Mouse (Mus musculus) lung, postnatal 14 days (tissue): Measurements from ENCODE around the gene Erg.
A peak's percentile ranks its signal among the peaks of the same experiment; 100 is the strongest.

Source experiments
- DNase-seq: peaks from one replicate; pipeline ENCODE4 v3.0.0; 2021

Erg gene

DNA sequence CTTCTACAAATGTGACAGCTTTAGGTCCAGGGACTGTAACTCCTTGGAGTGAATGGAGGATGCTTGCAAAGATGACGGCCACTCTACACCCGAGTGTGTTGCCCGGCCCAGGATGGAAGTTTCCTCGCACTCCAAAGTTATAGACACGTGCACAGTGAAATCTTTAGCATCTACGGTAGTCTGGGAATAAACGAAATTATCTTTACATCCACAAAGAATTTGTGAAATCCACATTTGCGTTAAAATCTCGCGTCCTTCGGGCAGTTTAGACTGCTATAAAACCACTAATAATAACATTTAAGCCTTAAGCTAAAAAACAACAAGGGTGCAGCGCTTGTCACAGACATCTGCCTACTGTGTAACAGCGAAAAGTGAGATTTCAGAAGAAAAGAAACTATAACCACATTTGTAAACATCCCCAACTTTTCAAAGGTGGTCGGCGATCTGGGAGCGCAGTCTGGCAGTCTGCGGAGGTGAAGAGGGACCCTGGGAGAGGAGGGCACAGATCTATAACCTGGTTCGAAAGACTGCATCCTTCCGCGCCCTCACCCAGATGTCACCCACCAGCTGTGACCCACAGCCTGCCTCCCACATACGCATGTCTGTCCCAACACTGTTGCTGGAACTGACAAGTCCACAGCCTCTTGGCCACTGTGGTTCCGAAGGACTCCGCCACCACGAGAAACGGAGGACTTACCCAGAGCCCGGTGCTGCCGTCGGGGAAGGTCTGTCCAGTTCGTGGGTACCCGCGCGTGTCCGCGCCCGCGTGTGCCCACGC is 1.5 kb downstream of the Erg start:
- DNase-seq, result no peak

DNA sequence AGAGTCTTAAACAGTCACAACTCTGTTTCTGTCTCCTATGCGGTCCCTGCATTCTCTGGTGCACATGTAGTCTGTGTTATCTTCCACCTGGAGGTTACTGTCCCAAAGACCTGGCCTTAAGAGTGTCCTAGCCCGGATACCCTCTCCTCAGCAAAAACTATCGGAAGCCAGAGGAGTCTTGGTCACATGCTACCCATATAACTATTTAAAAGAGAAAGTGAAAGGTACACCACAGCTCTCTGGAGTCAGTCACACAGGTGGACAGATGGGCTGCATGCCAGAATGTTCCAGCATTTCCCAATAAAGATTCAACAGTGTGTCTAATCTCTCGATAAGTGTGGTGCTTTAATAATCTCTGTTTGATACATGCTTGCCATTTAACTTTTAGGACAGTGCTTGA is 7.1 kb downstream of the Erg start:
- no peak for DNase-seq

DNA sequence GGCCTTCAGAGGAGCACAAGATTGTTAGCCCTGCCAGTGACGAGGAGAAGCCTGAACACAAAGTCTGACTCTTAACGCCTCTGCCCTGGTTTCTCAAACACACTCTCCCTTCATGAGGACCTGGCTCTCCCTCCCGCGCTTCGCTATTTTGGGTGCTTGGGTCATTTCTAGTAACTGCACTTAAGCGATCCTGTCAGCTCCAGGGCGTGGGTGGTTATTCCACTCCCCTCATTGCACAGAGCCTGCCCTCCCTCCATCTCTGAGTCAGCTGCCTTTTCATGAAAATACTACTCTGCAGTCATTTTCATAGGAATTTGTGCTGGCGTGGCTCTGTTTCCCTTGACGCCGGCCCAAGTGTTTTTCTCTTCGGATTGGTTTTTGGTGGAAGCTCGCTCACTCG is 13.2 kb downstream of the Erg start:
- DNase-seq, result peak; percentile 6

GRCm38 (mm10) chr16:95570616-95571015 is 15.8 kb downstream of the Erg start:
- DNase-seq, result peak; percentile 47

DNA sequence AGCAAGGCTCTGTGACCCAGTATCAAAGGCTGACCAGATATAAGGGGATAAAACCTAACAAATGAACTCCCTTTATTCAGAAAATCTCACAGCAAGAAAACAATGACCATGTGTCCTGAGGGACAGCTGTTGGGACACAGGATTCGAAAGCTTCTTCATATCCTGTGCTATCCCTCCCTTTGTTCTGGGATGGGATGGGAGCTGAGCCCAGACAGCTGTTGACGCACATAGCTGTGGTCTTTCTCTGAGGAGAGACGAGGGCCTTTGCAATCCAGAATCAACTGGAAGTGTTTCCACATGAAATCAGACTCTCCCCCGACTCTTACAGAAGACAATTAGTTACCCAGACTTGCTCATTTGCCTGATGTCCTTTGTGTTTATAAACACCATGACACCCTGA is 29.6 kb downstream of the Erg start:
- DNase-seq, result no peak

DNA sequence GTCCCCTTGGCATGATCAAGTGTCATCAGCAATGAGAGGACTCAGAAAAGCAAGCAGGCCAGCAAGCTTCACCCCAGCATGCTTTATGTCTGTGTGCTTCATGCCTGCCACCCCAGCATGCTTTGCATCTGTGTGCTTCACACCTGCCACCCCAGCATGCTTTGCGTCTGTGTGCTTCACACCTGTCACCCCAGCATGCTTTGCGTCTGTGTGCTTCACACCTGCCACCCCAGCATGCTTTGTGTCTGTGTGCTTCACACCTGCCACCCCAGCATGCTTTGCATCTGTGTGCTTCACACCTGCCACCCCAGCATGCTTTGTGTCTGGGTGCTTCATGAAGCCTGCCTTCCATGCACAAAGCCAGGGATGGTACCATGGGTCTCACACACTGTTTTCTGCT is 33.3 kb downstream of the Erg start:
- DNase-seq, result no peak

- no peak for DNase-seq
Measured at GRCm38 (mm10) chr16:95552495-95552894, 33.9 kb downstream of the Erg start.

DNA sequence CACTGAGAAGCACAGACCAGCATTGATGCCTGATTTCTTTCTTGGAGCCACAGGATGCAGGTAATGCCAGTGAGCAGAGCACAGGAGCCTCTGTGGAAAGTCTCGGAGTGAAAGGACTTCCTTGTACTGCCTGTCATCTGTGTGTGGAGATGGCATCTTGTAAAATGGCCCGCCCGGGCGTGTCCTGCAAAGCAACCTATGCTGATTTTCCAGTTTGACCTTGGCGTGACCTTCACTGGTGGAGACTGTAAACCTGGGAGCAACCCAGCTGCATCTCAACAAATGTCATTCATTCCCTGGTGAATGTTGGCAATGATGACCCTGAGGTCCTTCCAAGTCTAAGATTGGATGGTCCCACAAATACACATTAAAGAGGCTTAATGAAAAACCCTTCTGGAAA is 35.9 kb downstream of the Erg start:
- DNase-seq, result no peak

DNA sequence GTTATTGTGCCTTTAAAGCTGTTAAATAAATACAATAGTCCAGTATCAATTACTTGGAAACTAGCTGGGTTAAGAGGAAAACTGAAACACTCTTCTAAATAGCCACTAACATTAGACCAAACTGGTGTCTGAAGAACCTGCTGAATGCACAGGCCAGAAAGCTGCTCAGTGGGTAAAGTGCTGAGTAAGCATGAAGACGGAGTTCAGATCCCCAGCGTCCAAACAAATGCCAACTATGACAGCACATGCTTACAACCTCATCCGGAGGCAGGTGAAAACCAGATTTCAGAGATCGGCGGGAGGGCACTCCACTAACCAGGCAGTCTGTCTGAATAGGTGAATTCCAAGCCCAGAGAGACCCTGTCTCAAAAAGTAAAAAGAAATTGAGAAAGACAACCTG is 41.6 kb downstream of the Erg start:
- no peak for DNase-seq

DNA sequence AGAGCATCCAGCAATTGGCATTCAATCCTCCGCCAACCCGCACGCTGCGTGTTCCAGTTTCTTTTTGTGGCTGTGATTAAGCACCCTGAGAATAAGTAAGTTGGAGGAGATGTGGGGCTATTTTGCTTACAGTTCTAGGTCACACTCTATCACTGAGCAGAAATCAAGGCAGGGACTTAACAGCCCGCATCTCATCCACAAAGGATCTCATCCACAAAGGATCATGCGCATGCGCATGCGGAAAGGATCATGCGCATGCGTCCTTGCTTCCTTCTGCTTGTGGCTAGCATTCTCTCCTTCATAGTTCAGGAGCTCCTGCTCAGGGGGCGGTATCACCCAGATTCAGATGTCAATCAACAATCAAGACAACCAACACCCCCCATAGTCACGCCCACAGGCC is 42.9 kb downstream of the Erg start:
- DNase-seq, result no peak

GRCm38 (mm10) chr16:95535151-95535550 is 51.2 kb downstream of the Erg start:
- no peak for DNase-seq

- DNase-seq, result no peak
Measured at GRCm38 (mm10) chr16:95532387-95533077, 53.9 kb downstream of the Erg start.

DNA sequence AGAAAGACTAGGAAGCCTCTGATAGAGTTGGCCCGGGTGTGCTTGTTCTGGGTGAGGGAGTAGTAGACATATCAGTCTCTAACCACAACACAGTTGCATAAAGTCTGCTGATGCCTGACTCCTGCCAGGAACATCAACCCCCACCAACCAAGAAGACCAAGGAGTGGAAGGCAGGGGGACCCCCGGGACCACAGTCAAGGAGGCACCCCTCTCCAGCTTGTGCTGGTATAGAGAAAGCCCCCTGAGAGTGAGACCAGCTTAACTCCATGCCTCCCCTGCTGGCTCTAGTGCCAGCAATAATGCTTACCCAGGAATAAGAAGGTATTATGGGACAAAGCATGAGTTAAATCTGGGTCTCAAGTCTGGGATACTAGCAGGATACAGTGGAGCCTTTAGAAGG is 58.8 kb downstream of the Erg start:
- DNase-seq, result no peak

GRCm38 (mm10) chr16:95519520-95519919 is 66.9 kb downstream of the Erg start:
- DNase-seq, result no peak

DNA sequence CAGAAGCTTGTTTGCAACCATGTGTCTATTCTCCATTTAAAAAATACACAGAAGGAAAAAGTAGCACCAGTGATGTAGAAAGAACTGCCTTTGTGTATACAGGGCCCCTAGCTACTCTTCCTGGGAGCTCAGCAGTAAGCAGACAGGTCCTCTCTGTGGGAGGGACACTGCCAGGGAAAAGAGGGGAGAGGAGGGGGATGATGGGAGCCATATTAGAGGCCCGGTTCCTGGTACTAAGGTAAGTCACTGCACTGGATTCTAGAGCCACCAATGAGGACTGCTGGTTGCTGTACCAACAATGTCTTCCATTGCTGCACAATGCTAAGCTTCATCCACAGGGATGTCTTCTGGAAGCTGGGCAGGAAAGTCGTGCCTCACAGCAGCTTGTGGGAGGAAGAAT is 80.3 kb downstream of the Erg start:
- no peak for DNase-seq

DNA sequence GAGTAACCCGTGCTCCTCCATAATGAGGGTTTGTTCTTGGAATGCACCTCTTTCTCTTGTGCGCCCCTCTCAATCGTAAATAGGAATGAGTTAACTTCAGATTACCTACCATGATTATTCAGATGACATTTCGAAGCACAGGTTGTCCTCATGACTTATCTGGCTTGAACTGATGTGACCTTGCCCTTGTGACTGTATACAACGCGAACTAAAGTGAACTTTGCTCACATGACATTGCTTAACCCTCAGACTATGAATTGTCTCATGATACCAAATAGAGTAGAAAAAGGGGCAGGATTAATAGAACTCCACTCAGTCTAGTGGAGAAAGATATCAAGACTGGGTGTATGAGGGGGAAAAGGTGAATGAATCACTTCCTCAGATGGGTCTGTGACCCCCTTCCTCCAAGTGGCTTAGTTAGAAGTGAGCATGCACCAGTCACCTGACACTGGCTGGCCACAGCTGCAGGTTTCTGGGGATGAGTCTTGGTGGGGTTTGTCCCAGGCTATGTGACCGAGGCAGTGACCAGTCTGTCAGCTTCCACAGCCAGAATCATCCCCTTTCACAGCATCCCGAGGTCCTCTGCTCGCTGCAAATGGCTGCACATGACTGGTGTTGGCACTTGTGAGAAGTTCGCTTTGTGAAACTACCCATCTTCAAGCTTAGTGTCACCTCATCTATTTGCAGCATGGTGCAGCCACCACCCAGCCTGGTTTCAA is 89.7 kb downstream of the Erg start:
- DNase-seq, result no peak

DNA sequence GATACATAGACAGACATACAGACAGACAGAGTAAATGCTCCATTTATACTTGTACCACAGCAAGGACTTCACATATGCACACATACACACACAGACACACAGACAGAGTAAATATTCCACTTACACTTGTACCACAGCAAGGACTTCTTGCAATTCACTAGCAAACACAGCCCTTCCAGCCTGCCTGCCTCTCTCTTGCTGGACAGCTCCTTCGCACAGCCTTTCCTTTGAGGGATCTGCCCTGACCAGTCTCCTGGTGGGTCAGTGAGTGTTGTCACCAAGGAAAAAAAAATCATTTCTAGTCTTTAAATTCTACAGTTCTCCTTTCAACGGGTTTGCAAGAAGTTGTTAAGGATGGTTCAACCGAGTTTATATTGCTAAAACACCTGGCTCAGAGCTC is 92.3 kb downstream of the Erg start:
- no peak for DNase-seq

DNA sequence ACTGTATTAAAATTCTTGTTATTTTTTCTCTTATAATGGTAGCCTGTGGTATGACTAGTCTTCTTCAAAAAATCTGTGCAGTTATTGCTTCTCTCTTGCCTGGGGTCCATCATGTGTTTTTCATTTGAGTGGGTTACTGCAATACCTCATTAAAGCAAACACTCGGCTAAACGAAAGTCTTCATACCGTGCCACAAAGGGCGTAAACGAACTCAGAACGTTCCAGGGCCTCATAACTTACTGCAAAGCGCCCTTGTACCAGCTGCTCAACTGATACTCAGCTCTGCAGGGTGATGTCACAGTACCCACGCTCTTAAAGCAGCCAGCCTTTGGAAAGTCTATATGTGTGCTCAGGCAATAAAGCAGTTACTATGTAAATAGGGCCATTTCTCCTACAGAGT is 93.1 kb downstream of the Erg start:
- no peak for DNase-seq

- DNase-seq, result no peak
Measured at GRCm38 (mm10) chr16:95492146-95492545, 94.2 kb downstream of the Erg start.

DNA sequence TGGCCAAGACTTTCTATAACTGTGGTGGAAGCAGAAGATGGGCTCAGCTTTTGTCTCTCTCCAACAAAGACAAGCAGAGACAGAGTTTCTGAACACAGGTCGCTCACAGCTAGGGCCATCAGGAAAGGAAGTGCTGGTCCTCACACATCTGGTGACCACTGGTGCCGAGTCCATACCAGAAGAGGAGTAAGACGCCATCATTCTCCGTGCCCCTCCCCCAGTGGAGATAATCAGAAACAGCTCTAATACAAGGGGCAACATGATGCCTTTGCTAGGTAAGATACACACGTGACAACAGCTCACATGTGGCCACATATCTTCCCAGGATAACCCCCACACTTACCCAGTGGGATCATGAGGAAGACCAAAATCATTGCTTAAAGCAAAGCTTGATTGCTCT is 96.0 kb downstream of the Erg start:
- no peak for DNase-seq

- DNase-seq, result no peak
Measured at GRCm38 (mm10) chr16:95487606-95488351, 98.6 kb downstream of the Erg start.

GRCm38 (mm10) chr16:95481176-95481575 is 105.2 kb downstream of the Erg start:
- DNase-seq, result no peak

GRCm38 (mm10) chr16:95478558-95478957 is 107.8 kb downstream of the Erg start:
- DNase-seq, result no peak
